Mouse (Mus musculus) olfactory bulb, adult 2 months (tissue): ENCODE data around the gene Slc45a1.

Source experiments
- CTCF ChIP-seq: fragments of 200-500 bp; IDR thresholded peaks from 2 replicates; pipeline ENCODE4 v1.5.1; 2012; ENCODE audit warnings: low read depth, mild to moderate bottlenecking, low read length, moderate library complexity; ENCODE audit not compliant: insufficient read depth
- POLR2A ChIP-seq: fragments of 200-500 bp; IDR thresholded peaks from 2 replicates; pipeline ENCODE4 v1.6.1; 2012; ENCODE audit warnings: mild to moderate bottlenecking, low read depth, low read length, moderate library complexity; ENCODE audit not compliant: insufficient read depth

DNA sequence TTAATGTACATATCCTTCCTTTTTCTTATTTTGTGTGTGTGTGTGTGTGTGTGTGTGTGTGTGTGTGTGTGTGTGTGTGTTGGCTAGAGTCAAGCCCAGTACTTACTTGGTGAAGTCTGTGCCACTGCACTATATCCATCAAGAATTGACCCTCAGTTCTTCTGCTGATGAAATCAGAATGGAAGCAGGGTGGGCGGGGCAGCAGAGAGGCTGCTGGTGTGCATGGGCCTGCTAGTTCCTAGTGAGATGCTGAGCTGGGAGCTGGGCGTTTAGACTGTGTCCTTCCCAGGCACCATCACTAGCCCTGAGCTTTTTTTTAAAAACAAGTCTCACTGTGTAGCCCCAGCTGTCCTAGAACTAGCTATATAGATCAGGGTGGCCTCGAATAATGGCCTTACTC, 56.9 kb downstream of the Slc45a1 start:
- TF ChIP-seq CTCF (no peak), POLR2A (no peak)
